Mouse (Mus musculus) bone marrow macrophage, adult 2 months (primary cell): Measurements from ENCODE around the gene a.

ENCODE experiments used
- CTCF ChIP-seq: IDR thresholded peaks from 2 replicates; pipeline ENCODE4 v1.5.1; 2012; ENCODE audit warnings: low read depth, mild to moderate bottlenecking, low read length, moderate library complexity
- POLR2A ChIP-seq: IDR thresholded peaks from 2 replicates; pipeline ENCODE4 v1.6.1; 2012; ENCODE audit warnings: mild to moderate bottlenecking, low read depth, low read length, borderline replicate concordance

DNA sequence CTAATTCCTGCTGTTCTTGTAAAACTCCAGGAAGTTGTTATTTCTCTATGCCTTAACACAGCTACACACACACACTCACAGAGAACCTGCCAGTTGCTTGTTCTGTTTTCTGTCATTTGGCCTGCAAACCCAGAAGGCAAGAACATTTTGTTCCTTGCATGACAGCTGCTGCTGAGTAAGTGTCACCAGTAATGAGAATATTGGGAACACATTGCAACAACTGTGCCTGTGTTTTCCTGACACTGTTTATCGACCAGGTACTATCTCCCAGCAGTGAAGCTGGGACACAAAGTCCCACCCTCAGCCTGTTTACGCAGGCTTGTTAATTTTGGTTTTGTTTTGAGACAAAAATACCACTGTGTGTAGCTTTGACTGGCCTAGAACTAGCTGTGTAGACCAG is 261.5 kb downstream of the a start:
- no peak for TF ChIP-seq CTCF
- TF ChIP-seq POLR2A, result no peak
